Mouse (Mus musculus) thymus, adult 18-20 months (tissue): Measurements from ENCODE around the gene Cdk10.
A peak's percentile ranks its signal among the peaks of the same experiment; 100 is the strongest.
"Not testable (repeated sequence)": the region's sequence is repeated elsewhere in the genome, so short reads cannot be mapped to it uniquely, and the experiment has no call there.

Source experiments
- DNase-seq, 2 experiments: peaks; one replicate each; pipeline ENCODE4 v3.0.0; 2022; ENCODE audit warnings: mixed read lengths in 2 of 2

Gene Cdk10

DNA sequence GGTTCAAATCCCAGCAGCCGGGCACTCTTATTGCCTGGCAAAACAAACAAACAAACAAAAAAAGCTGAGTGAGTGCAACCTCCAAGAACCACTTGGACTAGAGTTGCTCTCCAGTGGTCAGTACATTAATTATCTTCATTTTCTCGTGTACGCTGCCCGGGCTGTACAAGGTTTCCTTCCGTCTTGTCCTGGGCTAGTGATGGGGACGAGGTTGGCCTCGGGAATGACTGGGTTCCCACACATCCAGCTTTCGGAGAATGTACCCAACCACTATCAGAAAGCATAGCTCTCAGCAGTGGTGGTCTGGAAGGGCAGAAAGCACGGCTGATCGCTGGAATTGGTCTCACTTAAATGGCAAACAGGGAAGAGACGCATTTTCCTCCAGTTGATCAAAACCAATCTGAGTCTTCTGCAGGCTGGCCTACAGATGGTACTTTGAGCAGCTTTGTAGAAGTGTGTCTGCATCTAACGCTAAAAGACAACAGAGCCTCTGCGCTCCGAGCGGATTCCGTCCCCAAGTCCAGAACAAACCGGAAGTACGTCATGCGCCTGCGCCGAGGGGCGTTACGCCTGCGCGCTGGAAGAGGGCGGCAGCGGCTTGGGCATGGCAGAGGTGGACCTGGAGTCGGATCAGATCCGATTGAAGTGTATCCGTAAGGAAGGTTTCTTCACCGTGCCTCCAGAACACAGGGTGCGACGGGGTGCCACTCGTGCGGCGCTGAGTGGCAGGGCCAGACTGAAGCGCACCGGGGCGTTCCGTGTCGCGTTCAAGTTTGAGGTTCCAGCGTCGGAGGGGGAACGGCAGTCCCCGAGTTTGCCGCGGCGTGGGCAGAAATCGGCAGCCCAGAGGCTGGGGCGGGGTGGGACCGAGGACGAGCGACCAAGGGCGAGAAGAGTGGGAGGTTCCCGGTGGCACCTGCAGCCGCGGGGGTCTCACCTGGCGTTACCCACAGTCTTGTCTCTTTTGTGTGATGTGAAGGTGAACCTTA lies at the start of gene Cdk10:
Cdk10 (plus strand) TSS at position 565 of the 989 bp plus-strand sequence.
- peak; percentile 79 to 83 for DNase-seq

DNA sequence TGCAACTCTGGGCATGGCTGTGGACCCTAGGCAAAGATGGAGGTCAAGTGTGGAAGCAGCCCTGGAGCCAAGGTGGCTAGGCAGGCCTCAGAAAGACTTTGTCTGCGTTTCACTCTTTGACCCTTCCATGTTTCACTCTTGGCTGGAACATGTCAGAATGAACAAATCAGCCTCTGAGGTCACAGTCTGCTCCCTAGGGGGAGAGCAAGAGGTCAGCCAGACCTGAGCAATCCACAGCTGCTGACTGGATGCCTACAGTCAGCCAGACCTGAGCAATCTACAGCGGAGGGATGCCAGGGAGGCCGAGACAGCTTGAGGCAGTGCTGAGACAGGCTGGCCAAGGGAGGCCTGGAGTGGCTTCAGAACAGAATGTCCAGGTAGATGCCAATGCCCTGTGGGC lies 43.3 kb upstream of the Cdk10 start:
- no peak for DNase-seq

DNA sequence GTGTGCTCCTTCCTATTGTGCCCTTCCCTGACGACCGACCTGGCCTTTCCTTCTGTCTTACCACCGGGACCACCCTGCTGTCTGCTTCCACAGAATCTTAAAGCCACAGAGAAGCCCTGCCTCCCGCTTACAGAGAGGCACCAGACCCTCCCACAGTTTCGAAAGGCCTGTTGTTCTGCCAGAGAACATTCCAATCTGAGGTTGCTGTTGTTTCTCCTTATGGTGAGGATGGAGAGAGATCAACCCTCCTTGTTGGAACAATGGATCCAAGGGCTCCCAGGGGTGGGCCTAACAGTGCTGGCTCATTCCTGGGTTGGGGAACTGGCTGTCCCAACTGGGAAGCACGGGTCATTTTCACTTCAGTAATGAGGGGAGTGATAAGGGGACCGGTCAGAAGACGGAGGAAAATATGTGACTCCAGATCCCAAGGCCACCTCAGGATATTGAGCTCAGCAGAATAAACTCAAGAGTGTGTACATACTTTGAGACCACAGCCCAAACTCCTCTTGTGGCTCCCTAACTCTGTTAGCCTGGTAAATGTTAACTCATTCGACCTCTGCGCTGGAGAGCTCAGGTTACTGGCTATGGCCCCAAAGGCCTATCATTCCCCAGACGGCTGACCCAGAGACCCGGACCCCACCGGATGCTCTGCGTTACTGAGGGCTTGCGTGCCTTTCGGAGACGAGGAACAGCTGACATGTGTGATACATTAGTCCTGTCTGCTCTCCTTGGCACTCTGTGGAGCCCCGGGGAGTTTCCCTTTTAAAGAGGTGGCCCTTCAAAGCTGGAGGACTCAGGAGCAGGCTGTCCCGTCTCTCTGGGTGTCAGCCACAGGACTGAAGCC lies 38.9 kb upstream of the Cdk10 start, which contains the start of gene Dpep1:
Dpep1 (plus strand) TSS at position 677 of the 844 bp plus-strand sequence.
- no peak for DNase-seq

DNA sequence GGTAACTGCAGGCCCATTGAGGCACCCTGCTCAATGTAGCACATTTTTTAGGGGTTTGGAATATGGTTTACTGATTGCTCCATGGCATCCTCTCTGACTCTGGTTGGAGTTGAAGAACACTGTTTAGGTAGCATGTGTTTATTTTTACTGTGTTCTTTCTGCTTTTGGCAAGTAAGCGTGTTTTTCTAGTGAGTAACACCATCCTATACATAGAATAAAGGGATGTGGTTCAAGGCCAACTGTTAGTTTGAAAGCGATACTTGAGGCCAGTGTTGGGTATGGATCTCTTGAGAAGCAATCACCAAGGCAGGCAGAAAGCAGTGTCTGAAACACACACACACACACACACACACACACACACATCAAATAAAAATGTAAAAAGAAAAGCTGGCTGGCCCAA lies 36.6 kb upstream of the Cdk10 start:
- no peak for DNase-seq

DNA sequence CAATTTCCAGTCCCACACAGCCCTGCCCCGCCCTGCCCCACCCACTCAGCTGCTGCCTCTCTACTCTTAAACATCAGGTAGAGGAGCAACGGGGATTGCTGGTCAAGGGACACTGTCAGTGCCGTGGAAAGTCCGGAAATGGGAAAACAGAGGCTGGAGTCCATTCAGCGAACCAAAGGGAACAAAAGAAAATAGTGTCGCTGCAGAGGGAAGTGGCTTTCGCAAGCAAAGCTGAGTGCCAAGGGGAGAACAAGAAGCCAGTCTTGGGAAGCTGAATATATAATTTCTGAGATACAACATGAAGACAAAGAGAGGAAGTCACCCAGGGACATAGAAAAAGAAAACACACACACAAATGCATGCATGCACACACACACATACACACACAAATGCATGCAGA lies 35.8 kb upstream of the Cdk10 start:
- no peak for DNase-seq

DNA sequence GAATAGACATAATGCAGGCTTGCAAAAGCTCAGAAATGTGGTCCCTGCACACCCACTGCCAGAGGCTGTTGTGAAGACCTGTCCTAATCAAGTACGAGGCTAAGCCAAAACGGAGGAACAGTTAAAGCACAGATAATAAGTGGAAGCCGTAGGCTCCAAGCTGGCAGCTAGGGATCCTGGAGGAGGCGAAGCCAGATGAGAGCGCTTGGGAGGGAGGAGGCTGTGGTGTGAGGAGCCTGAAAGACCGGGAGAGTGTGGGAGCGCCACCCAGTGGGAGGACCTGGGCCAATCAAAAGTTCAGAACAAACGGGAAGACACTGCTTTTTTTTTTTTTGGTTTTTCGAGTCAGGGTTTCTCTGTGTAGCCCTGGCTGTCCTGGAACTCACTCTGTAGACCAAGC lies 34.0 kb upstream of the Cdk10 start:
- DNase-seq: no peak

DNA sequence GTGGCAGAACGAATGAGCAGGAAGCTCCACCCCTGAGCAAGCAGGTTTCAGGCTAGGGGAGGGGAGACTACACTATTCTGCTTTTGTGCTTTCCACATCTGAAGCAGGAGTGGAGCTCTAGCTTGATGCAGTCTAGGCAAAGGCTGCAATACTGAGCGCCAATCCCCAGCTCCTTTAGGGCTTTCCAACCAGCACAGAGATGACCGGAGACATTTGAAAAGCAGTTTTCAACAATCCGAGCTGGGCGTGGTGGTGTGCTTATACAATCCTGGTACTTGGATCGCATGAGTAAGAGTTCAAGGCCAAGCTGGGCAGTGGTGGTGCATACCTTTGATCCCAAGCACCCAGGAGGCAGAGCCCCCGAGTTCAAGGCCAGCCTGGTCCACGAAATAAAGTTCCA lies 32.7 kb upstream of the Cdk10 start:
- no peak for DNase-seq

DNA sequence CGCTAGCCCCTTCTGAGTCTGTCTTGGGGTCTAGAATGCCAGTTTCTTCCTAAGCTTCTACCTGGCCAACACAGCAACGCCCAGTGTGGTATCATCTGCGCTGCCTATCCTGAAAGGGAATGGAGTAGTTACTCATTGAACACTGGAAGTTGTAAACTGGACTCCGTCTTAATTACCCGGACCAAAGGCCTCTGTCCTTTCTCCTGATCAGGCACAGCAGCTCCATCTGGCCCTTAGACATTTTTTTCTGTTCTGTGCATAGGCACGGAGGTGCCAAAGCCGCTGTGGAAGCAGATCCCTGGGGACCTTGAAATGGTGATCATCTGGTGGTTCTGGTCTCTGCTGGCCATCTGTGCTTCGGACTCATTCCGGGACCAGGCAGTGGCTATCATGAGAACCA lies 30.9 kb upstream of the Cdk10 start:
- DNase-seq: no peak

DNA sequence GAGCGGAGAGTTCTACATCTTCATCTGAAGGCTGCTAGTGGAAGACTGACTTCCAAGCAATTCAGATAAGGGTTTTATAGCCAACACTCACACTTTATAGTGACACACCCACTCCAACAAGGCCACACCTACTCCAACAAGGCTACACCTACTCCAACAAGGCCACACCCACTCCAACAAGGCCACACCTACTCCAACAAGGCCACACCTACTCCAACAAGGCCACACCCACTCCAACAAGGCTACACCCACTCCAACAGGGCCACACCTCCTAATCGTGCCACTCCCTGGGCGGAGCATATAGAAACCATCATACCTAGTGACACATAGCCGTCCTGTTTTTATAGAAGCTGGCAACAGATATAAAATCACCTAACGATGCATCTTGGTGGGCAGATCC lies 27.6 kb upstream of the Cdk10 start:
- not testable (repeated sequence) for DNase-seq

DNA sequence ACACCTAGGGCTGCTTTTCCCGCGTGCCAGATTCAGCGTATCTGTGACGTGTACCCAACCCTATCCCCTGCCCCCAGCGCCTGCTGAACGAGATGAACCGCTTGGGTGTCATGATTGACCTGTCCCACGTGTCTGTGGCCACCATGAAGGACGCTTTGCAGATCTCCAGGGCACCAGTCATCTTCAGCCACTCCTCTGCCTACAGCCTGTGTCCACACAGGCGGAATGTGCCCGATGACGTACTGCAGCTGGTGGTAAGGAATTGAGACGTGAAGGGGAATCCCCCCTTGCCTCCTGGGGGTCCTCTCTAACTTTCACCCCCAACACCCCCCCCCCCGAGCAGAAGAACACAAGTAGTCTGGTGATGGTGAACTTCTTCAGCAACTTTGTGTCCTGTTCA lies 24.8 kb upstream of the Cdk10 start:
- no peak for DNase-seq

DNA sequence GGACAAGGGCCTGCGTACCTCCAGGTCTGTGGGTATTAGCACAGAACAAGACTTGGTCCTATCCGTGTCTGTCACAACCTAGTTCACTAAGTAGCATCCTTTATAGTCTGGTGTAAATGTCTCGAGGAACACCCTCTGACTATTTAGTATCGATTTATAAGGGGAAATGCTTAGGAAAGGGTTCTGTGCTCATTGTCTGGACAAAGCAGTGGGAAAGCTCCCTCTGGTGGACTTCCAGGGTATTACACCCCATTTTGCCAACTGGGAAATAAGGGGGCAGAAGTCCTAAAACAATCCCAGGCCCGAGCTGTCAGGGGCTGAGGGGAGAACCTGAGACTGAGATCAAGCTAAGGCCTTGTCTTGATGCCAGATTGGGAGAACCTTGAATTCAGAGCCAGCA lies 22.4 kb upstream of the Cdk10 start:
- peak in 1 of 2 experiments; percentile 25 for DNase-seq

DNA sequence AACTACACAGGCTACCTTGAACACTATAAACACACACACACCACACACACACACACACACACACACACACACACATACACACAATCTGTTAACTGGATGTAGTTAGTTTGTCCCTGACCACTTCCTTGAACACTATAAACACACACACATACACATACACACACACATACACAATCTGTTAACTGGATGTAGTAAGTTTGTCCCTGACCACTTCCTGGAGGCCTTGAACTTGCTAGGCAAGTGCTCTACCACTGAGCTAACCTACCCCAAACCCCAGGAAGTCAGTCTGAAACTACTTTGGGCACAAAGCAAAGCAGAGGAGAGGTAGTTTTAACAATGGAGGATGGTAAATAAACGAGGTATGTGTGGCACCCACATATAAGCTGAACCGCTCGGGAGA lies 21.1 kb upstream of the Cdk10 start:
- no peak for DNase-seq

DNA sequence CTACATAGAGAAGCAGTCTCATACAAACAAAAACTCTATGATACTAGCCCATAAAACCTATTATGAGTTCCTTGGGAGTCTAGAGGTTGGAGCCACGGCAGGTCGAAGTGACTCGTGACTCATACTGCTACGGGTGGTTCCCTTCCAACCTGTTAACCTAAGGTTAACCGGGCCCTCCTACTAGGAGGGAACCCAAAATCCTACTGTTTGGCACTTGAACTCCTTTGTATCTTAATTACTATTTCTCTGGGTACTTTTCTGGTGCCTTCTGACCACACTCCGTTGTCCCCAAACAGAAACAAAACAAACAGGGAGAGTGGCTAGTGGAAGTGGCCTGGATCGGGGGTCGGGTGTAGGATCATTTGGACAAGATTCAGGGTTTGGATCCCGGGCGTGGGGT lies 12.8 kb upstream of the Cdk10 start:
- no peak for DNase-seq

DNA sequence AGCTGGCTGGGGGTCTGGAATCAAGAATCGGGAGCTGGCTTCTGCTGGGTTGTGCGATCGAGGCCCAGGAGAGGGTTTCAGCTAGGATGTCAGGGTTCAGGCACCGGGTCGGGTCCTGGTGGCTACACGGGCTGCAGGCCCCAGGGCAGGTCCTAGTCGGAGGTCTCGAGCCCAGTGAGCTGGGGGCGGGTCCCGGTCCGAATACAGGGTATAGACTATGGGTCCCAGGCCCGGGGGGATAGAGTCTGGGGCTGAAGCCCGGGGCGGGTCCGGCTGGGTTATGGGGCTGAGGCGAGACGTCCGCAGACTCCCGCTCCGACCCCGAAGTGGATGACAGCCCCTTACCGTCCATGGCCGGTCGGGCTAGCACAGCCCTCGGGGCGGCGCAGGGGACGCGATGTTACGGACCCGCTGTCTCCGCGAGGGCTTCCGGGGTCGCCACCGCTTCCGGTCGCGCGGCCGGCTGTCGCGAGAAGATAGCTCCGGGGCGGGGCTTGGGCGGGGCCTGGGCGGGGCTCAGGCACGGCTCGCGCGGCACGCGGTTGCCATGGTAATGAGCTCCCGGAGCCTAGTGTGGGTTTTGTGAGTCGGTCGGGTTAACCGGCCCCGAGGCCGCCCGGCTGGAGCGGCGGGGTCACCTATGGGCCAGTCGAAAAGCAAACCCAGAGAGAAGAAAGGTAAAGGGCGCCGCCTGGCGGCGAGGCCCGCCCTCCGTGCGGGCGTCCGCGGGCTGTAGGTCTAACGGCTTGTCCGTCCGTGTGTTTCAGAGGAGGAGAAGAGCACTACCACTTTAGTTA lies 12.1 kb upstream of the Cdk10 start, which contains the start of the genes Chmp1a and Spata33:
Chmp1a (minus strand) TSS at position 443 of the 797 bp plus-strand sequence.
Spata33 (plus strand) TSS at position 512 of the 797 bp plus-strand sequence.
- peak; percentile 78 to 84 for DNase-seq

DNA sequence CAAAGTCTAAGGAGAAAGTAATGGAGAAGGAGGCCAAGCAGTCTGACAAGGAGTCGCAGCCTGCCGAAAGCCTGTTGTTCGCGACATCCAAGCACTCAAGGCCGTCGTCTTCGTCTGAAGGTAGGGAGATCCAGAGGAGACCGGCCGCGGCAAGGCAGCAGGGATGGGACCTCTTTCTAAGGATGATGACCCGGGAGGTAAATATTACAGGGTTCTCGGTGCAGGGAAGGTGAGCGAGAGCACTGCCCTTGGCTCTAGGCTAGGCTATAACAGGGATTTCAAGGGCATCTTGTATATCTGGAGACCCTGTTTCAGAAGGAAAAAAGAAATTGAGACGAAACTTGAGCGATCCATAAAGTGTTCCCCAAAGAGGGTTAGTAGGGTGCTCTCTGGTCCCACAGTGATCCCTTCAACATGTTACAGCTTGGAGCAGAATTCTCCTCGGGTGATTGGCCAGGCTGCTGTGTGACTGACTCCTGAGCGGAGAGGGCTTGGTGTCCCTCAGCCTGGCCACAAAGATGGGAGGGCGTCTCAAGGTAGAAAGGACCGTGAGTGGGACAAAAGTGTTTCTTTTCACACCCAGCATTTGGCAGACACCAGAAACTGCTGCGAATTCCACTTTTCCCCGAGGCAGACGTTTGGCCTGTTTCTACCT lies 11.4 kb upstream of the Cdk10 start:
- DNase-seq: no peak

DNA sequence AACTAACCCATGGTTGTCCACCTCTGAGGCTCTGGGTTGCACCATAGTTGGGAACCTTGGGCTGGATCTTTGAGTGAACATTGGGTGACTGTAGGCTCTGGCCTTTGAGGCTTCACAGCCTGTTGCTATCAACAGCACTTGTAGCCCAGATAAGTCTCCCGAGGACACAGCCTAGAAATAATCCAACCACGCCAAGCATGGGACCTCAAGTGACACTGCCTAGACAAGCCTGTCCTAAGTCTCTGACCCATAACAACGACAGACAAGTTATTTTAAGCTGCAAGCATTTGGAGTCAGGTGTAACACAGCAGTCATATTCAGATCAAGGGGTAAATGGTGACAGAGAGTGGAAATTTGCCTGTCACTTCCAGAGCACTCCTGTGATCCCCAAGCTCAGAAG lies 9.2 kb upstream of the Cdk10 start:
- no peak for DNase-seq

DNA sequence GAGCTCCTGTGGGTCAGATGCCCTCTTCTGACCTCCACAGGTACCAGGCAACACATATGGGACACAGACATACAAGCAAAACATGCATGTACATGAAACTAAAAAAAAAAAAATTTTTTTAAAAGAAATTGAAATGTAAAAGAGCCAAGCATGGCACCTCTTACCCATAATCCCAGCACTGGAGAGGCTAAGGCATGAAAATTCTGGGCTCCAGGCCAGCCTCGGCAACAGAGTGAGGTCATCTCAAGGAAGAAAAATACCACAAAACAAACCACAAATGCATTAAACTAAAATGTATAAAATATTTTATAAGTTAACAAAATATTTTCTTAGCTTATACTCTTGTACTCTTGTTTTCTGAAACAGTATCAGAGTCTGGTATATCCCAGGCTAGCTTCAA lies 3.7 kb upstream of the Cdk10 start:
- no peak for DNase-seq

DNA sequence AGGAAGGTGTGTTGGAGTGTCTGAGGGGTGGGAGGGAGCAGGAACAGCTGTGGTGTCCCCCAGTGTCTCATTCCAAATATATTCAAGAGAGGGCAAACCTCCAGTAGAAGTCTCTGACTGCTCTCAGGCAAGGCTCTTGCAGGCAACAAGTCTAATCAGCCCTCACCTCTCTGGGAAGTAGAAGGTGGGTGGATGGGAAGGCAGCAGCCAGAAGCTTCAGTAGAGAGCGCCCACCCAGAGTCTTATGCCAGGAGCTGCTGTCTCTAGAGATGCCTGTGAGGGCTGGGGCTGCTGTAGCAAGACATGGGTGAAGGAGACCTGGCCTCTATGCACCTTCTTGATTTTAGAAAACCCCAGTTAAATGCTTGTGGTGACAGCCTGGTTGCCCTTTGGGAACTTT lies 3.8 kb downstream of the Cdk10 start:
- no peak for DNase-seq

DNA sequence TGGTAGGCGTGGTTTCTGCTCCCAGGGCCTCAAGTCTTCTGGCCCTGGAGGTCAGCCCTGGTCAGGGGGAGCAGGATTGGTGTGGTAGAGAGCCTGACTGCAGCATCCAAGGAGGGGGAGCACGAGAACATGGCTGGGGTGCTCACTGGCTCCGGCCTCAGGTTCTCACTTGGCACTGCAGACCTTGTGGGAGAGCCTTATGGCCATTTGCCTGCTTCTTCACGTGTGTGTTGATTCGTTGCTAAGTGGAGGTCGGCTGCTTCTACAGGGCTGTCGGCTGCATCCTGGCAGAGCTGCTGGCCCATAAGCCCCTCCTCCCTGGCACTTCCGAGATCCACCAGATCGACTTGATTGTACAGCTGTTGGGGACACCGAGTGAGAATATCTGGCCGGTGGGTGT lies 5.7 kb downstream of the Cdk10 start:
- not testable (repeated sequence) for DNase-seq

DNA sequence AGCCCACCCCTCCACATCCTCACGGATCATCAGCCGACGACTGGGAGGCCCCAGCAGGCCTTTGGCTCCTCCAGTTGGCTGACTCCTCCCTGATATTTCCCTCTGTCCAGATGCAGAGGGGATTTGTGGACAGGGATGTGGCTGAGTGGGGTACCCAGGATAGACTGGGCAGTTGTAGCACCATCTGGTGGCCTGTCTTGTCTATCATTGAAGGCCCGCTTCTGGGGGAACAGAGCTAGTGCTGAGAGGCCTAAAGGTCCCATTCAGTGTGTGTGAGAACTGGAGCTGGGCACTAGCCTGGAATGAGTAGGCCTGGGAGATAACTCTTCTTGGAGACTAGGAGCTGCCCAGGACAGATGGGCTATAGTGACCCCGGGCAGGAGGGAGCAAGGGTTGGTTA lies 7.1 kb downstream of the Cdk10 start:
- DNase-seq: no peak

DNA sequence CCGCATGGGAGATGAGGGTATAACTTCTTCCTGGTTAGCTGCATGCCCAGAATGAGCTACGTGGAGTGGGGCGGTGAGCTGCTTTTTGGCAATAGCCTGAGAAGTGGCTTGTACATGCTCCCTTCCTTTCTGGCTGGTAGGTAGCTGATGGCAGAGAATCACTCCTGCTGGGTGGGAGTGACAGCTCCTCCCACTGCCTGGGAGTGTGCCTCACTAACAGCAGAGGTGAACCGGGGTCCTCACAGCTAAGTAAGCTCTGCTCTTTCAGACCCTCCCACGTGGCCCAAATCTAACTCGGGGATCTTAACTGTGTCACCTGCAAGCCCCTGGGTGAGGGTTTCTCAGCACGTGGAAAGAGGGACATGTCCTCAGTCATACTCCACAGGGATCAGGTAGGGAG lies 7.9 kb downstream of the Cdk10 start:
- DNase-seq: no peak

DNA sequence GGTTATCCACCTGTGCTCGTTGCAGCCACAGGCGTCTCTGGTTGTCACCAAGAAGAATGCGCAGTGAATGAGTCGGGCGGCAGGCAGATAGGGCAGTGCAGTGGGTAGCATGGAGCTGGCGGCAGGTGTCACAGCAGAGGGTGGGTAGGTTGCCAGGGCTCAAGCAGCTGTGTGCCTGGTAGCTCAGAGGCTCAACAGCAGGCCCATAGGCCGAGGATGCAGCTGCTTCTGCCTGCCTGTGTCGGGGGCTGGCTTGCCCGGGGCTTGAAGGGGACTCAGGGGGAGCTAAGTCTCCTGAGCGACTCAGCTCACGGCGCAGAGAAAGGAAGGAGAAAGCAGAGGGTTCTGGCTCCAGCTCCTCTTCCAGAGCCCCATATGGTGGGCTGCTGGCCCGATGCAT lies 8.7 kb downstream of the Cdk10 start:
- DNase-seq: no peak
